Mouse (Mus musculus) heart, postnatal 0 days (tissue): ENCODE results near the gene Slc23a4. TPM values are rescaled to one million over a fixed set of nuclear protein-coding genes. Genes with fewer than 3 reads are reported as not detected.

Experiments used
- ATAC-seq: fragments of 200-750 bp; cut with Nextera tagmentation; 2 replicates; pipeline ENCODE4 v1.8.0; 2017; ENCODE audit warnings: low read depth, moderate number of reproducible peaks, moderate library complexity; ENCODE audit not compliant: insufficient read depth
- DNase-seq: peaks from one replicate; pipeline ENCODE4 v3.0.0-alpha.2; 2016; ENCODE audit warnings: low spot score
- H3K27ac ChIP-seq: fragments of 300-500 bp; sonication (generic); 2 replicates; pipeline ENCODE4 v1.5.1; 2014; ENCODE audit warnings: low read depth, mild to moderate bottlenecking
- H3K27me3 ChIP-seq: fragments of 300-500 bp; sonication (generic); 2 replicates; pipeline ENCODE4 v1.6.1; 2014; ENCODE audit warnings: low read length, mixed read lengths; ENCODE audit not compliant: control insufficient read depth, insufficient read depth
- H3K36me3 ChIP-seq: fragments of 300-500 bp; sonication (generic); replicated peaks from 2 replicates; pipeline ENCODE4 v1.6.1; 2014; ENCODE audit warnings: low read length, mixed read lengths; ENCODE audit not compliant: control insufficient read depth, insufficient read depth
- H3K4me1 ChIP-seq: fragments of 300-500 bp; sonication (generic); 2 replicates; pipeline ENCODE4 v1.6.1; 2014; ENCODE audit warnings: antibody characterized with exemption; ENCODE audit not compliant: control insufficient read depth, insufficient read depth
- H3K4me2 ChIP-seq: fragments of 300-500 bp; sonication (generic); 2 replicates; pipeline ENCODE4 v1.6.1; 2014; ENCODE audit warnings: low read depth, mild to moderate bottlenecking, low read length, moderate library complexity
- H3K4me3 ChIP-seq: fragments of 300-500 bp; sonication (generic); 2 replicates; pipeline ENCODE4 v1.5.1; 2014; ENCODE audit warnings: low read depth, low read length
- H3K9ac ChIP-seq: fragments of 300-500 bp; sonication (generic); replicated peaks from 2 replicates; pipeline ENCODE4 v1.6.1; 2014; ENCODE audit warnings: low read depth, low read length, mixed read lengths
- H3K9me3 ChIP-seq: fragments of 300-500 bp; sonication (generic); replicated peaks from 2 replicates; pipeline ENCODE4 v1.6.1; 2016; ENCODE audit warnings: low read length; ENCODE audit not compliant: control insufficient read depth
- CTCF ChIP-seq: IDR thresholded peaks from 2 replicates; pipeline ENCODE4 v1.5.1; 2016; ENCODE audit warnings: antibody characterized with exemption, control low read depth, low read depth
- EP300 ChIP-seq: IDR thresholded peaks from 2 replicates; pipeline ENCODE4 v1.6.1; 2016; ENCODE audit warnings: antibody characterized with exemption, low read depth
- WGBS: fragments of 180-500 bp; shearing (Covaris S2); extraction: QIAGEN DNeasy Blood & Tissue Kit; methylation state at CpG from one replicate; pipeline ENCODE4 v1.1.7; 2014; 5-methylcytosine and 5-hydroxymethylcytosine counted together
- polyA plus RNA-seq: library from polyadenylated mRNA; unstranded; fragments of >200 nt; fragmentation: Nextera tagmentation; extraction: Ambion mirVana; gene quantifications from 2 replicates; pipeline ENCODE4 v1.2.1, GENCODE M21; 2015
- total RNA-seq: library from RNA; depleted of rRNA; stranded (reverse); fragments of >200 nt; gene quantifications from 2 replicates; pipeline ENCODE4 v1.2.3, GENCODE M21; 2014; ENCODE audit warnings: low replicate concordance

Slc23a4 gene
- total and polyA plus RNA-seq, 2 experiments from 2014 or later, result 0.04 to 0.42 TPM

DNA sequence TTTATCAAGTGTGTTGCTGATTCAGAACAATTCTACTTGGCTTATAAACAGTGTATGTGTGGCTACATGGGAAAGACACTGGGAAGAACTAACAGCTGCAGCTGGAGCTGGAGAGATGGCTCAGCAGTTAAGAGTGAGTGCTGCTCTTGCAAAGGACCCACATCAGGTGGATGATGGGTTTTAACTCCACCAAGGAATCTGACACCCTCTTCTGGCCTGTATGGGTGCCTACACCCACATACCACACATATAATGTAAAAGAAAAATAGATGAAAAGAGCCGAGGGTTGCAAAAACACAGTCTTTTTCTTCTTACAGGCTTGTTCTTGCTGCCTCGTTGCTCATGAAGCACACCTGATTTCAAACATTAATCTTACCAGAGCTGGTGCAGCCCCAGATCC lies 82.1 kb downstream of the Slc23a4 start:
- H3K4me2 ChIP-seq, result no peak overlapping the region
- DNase-seq (no peak), ATAC-seq (no peak)
- H3K4me3 ChIP-seq, result no peak overlapping the region
- H3K36me3 ChIP-seq, result peaks cover 39% of the 10 kb centered on the region
- 79% methylated on average over 2 of the region's 2 CpGs for WGBS
- H3K27me3 ChIP-seq, result no peaks in the 10 kb centered on the region
- TF ChIP-seq CTCF, result 0 out of 2 replicates have a peak, but pooled peaks have one; percentile 9
- TF ChIP-seq EP300, result no peak
- H3K4me1 ChIP-seq, result peaks cover 40% of the 10 kb centered on the region
- no peak overlapping the region for H3K27ac ChIP-seq
- no peaks in the 10 kb centered on the region for H3K9me3 ChIP-seq
- H3K9ac ChIP-seq, result no peak overlapping the region

DNA sequence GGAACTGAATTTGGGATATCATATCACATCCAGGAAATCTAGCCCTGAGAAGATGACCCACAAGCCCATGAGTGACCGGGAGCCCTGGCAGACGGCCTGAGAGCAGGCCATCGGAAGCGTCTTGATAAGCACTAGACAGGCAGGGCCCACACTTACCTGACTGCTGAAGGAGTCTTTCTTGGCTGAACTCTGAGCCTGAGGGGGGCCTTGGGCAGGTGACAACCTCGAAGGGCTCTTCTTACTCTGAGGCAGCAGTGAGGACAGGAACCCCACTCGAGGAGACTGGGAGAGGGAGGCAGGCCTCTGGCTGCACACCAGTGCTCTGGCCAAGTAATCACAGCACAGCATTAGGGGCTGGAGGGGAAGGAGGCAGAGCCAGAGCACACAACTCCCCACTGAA lies 83.8 kb downstream of the Slc23a4 start:
- DNase-seq (no peak), ATAC-seq (no peak)
- no peak for TF ChIP-seq EP300
- TF ChIP-seq CTCF, result no peak
- H3K4me1 ChIP-seq, result peaks cover 40% of the 10 kb centered on the region
- H3K27ac ChIP-seq, result no peak overlapping the region
- H3K27me3 ChIP-seq, result no peaks in the 10 kb centered on the region
- no peak overlapping the region for H3K4me3 ChIP-seq
- peaks cover 42% of the 10 kb centered on the region for H3K36me3 ChIP-seq
- no peak overlapping the region for H3K4me2 ChIP-seq
- H3K9me3 ChIP-seq, result no peaks in the 10 kb centered on the region
- H3K9ac ChIP-seq, result no peak overlapping the region
- WGBS, result 24% methylated on average over 6 of the region's 6 CpGs

- Histone ChIP-seq H3K36me3 (peaks cover 45% of the 10 kb centered on the region), H3K9me3 (no peaks in the 10 kb centered on the region), H3K4me2 (peak overlapping the region; percentile 38), H3K27me3 (no peaks in the 10 kb centered on the region), H3K27ac (0 out of 2 replicates have a peak overlapping the region, but pooled peaks have one; percentile 26), H3K4me1 (peaks cover 41% of the 10 kb centered on the region), H3K4me3 (no peak overlapping the region), H3K9ac (peak overlapping the region; percentile 26; the same call in 1 of the 2 replicates)
- DNase-seq, result peak; percentile 35
- ATAC-seq, result 0 out of 2 replicates have a peak, but pooled peaks have one; percentile 16
- TF ChIP-seq CTCF, result no peak
- no peak for TF ChIP-seq EP300
- WGBS, result 35% methylated on average over 10 of the region's 10 CpGs
Observed at GRCm38 (mm10) chr6:34903851-34904250, 84.4 kb downstream of the Slc23a4 start.

DNA sequence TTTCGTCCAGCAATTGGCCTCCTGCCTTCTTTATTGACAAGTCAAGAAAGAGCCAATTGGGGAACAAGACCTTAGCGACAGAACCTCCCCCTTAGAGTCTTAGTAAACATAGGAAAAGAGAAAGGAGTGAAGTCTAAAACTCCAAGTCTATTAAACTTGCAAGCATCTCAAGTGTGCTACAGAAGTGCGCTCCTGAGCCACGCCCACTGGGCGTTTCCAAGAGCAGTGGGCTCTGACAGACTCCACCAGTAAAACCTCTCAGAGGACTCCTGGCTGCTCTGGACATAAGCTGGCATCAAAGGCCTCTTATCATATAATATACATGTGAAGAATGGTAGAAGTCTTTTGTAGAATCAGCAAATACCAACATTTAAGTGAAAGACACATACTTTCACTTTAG lies 84.8 kb downstream of the Slc23a4 start:
- no peak overlapping the region for H3K9ac ChIP-seq
- WGBS, result 64% methylated on average over 5 of the region's 5 CpGs
- peaks cover 41% of the 10 kb centered on the region for H3K4me1 ChIP-seq
- H3K4me3 ChIP-seq, result no peak overlapping the region
- no peak overlapping the region for H3K27ac ChIP-seq
- TF ChIP-seq CTCF (no peak), EP300 (no peak)
- H3K36me3 ChIP-seq, result peaks cover 45% of the 10 kb centered on the region
- DNase-seq (no peak), ATAC-seq (no peak)
- H3K9me3 ChIP-seq, result no peaks in the 10 kb centered on the region
- H3K27me3 ChIP-seq, result no peaks in the 10 kb centered on the region
- peak overlapping the region; percentile 38; the same call in 1 of the 2 replicates for H3K4me2 ChIP-seq

DNA sequence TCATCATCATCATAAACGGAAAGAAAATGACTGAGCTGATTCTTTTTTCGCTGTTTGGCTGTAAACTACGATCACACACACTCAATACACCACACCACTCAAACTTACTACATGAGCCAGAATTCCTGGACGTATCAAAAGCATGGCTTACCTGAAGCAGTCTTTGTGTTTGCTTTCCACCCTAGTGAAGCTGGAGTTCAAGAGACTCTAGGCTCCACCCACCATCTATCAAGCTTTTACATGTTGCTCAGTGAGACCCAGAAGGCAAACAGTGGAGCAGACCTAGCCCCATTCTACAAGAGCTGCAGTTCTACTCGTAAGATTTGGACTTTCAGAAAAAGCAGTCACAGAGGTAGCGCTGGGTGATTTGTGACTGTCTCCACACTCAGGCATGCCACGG lies 85.6 kb downstream of the Slc23a4 start:
- peak overlapping the region; percentile 18; the same call in 1 of the 2 replicates for H3K4me2 ChIP-seq
- WGBS, result 68% methylated on average over 7 of the region's 7 CpGs
- H3K27me3 ChIP-seq, result no peaks in the 10 kb centered on the region
- DNase-seq (no peak), ATAC-seq (no peak)
- no peaks in the 10 kb centered on the region for H3K9me3 ChIP-seq
- TF ChIP-seq EP300 (no peak), CTCF (no peak)
- H3K27ac ChIP-seq, result peak overlapping the region; percentile 52
- no peak overlapping the region for H3K4me3 ChIP-seq
- H3K4me1 ChIP-seq, result peaks cover 41% of the 10 kb centered on the region
- no peak overlapping the region for H3K9ac ChIP-seq
- H3K36me3 ChIP-seq, result peaks cover 38% of the 10 kb centered on the region

- ATAC-seq, result peak; percentile 48
- Histone ChIP-seq H3K27me3 (no peaks in the 10 kb centered on the region), H3K9me3 (no peaks in the 10 kb centered on the region), H3K27ac (peak overlapping the region; percentile 52), H3K4me2 (peak overlapping the region; percentile 18; the same call in 1 of the 2 replicates), H3K4me1 (peaks cover 40% of the 10 kb centered on the region), H3K36me3 (peaks cover 43% of the 10 kb centered on the region), H3K9ac (no peak overlapping the region; the same call in 1 of the 2 replicates), H3K4me3 (no peak overlapping the region)
- WGBS, result 19% methylated on average over 9 of the region's 9 CpGs
- no peak for TF ChIP-seq EP300
- TF ChIP-seq CTCF, result no peak
- DNase-seq, result peak; percentile 72
Observed at GRCm38 (mm10) chr6:34901911-34902444, 86.2 kb downstream of the Slc23a4 start.
